Mouse (Mus musculus) CH12.LX (cell line): Measurements from ENCODE around the gene Fam71e2. TPM values are rescaled to one million over a fixed set of nuclear protein-coding genes. Genes with fewer than 3 reads are reported as not detected.

Experiments used
- DNase-seq: peaks from one replicate; pipeline ENCODE4 v3.0.0-alpha.2; 2013; ENCODE audit errors: extremely low read depth
- H3K27ac ChIP-seq: 2 replicates; pipeline ENCODE4 v1.5.1; 2012; ENCODE audit warnings: low read depth, mild to moderate bottlenecking, control low read depth, moderate library complexity; ENCODE audit not compliant: insufficient read depth
- H3K27me3 ChIP-seq: replicated peaks from 2 replicates; pipeline ENCODE3; 2012; ENCODE audit warnings: inconsistent platforms
- H3K36me3 ChIP-seq, 2 experiments: replicated peaks in 1 of 2; 2 replicates each; pipeline versions ENCODE3 to v1.6.1; 2012; ENCODE audit warnings: inconsistent platforms in 1 of 2, low read length in 1 of 2, mild to moderate bottlenecking in 1 of 2, mixed read lengths in 1 of 2, moderate library complexity in 1 of 2; ENCODE audit not compliant: control insufficient read depth in 1 of 2, insufficient read depth in 1 of 2
- H3K4me1 ChIP-seq, 2 experiments: 2 replicates each; pipeline ENCODE4 v1.6.1; 2012; ENCODE audit warnings: inconsistent platforms in 1 of 2, moderate library complexity in 1 of 2; ENCODE audit not compliant: insufficient read depth in 2 of 2, control insufficient read depth in 1 of 2
- H3K4me2 ChIP-seq: 2 replicates; pipeline ENCODE4 v1.6.1; 2012; ENCODE audit warnings: low read depth, mild to moderate bottlenecking, control low read depth; ENCODE audit not compliant: poor library complexity, insufficient read depth, severe bottlenecking
- H3K4me3 ChIP-seq, 3 experiments: fragments of 150-350 bp in 1 of 3; sonication (generic) in 1 of 3; replicated peaks in 1 of 3; 2 replicates each; pipeline versions ENCODE3 to v1.5.1; 2011 to 2012; ENCODE audit warnings: low read depth in 2 of 3, low read length in 2 of 3, mild to moderate bottlenecking in 2 of 3, moderate library complexity in 2 of 3, control low read depth in 1 of 3, improper control_type of control experiment in 1 of 3, inconsistent platforms in 1 of 3, mixed read lengths in 1 of 3; ENCODE audit not compliant: poor library complexity in 1 of 3
- H3K79me2 ChIP-seq: replicated peaks from 2 replicates; pipeline ENCODE4 v1.6.1; 2012; ENCODE audit warnings: mild to moderate bottlenecking, moderate library complexity; ENCODE audit not compliant: control insufficient read depth, poor library complexity, insufficient read depth, severe bottlenecking; ENCODE audit errors: extremely low read depth
- H3K9ac ChIP-seq: 2 replicates; pipeline ENCODE4 v1.6.1; 2012; ENCODE audit warnings: low read depth, mild to moderate bottlenecking, control low read depth, moderate library complexity; ENCODE audit not compliant: insufficient read depth
- H3K9me3 ChIP-seq: replicated peaks from 2 replicates; pipeline ENCODE3; 2012; ENCODE audit warnings: low read length, inconsistent platforms, mixed read lengths
- BHLHE40 ChIP-seq: IDR thresholded peaks from 2 replicates; pipeline ENCODE4 v1.6.1; 2011; ENCODE audit warnings: mild to moderate bottlenecking, low read depth, low read length, improper control_type of control experiment
- CHD2 ChIP-seq: IDR thresholded peaks from 2 replicates; pipeline ENCODE4 v1.6.1; 2011; ENCODE audit warnings: low read length, improper control_type of control experiment
- ETS1 ChIP-seq: conservative IDR thresholded peaks from 2 replicates; pipeline ENCODE4 v1.6.1; 2012; ENCODE audit warnings: low read depth, mild to moderate bottlenecking, inconsistent platforms, low read length, improper control_type of control experiment, moderate library complexity
- IRF4 ChIP-seq: IDR thresholded peaks from 2 replicates; pipeline ENCODE4 v1.6.1; 2014; ENCODE audit warnings: low read depth, mild to moderate bottlenecking, inconsistent platforms, low read length, improper control_type of control experiment
- KAT2A ChIP-seq: IDR thresholded peaks from 2 replicates; pipeline ENCODE4 v1.6.1; 2012; ENCODE audit warnings: low read length, improper control_type of control experiment, inconsistent platforms; ENCODE audit not compliant: insufficient replicate concordance
- MAFK ChIP-seq: IDR thresholded peaks from 2 replicates; pipeline ENCODE4 v1.6.1; 2011; ENCODE audit warnings: low read length, improper control_type of control experiment; ENCODE audit not compliant: insufficient replicate concordance
- MEF2A ChIP-seq: IDR thresholded peaks from 2 replicates; pipeline ENCODE4 v1.6.1; 2014; ENCODE audit warnings: low read depth, mild to moderate bottlenecking, inconsistent platforms, low read length, improper control_type of control experiment, borderline replicate concordance
- NELFE ChIP-seq: IDR thresholded peaks from 2 replicates; pipeline ENCODE4 v1.6.1; 2011; ENCODE audit warnings: low read depth, low read length, improper control_type of control experiment
- NRF1 ChIP-seq: IDR thresholded peaks from 2 replicates; pipeline ENCODE4 v1.6.1; 2014; ENCODE audit warnings: low read depth, mild to moderate bottlenecking, inconsistent platforms, low read length, improper control_type of control experiment, moderate library complexity
- PAX5 ChIP-seq: IDR thresholded peaks from 2 replicates; pipeline ENCODE4 v1.6.1; 2012; ENCODE audit warnings: low read length, inconsistent platforms, mixed read lengths
- POLR2AphosphoS2 ChIP-seq: IDR thresholded peaks from 2 replicates; pipeline ENCODE4 v1.6.1; 2011; ENCODE audit warnings: low read depth, low read length, improper control_type of control experiment
- SIN3A ChIP-seq: IDR thresholded peaks from 2 replicates; pipeline ENCODE4 v1.6.1; 2012; ENCODE audit warnings: low read length, improper control_type of control experiment, inconsistent platforms
- SMC3 ChIP-seq: IDR thresholded peaks from 2 replicates; pipeline ENCODE4 v1.6.1; 2011; ENCODE audit warnings: low read depth, low read length, improper control_type of control experiment
- TBP ChIP-seq: conservative IDR thresholded peaks from 2 replicates; pipeline ENCODE4 v1.6.1; 2011; ENCODE audit warnings: low read depth, low read length, improper control_type of control experiment
- UBTF ChIP-seq: IDR thresholded peaks from 2 replicates; pipeline ENCODE4 v1.6.1; 2012; ENCODE audit warnings: low read depth, mild to moderate bottlenecking, inconsistent platforms, low read length, improper control_type of control experiment, moderate library complexity
- USF1 ChIP-seq: IDR thresholded peaks from 2 replicates; pipeline ENCODE4 v1.6.1; 2014; ENCODE audit warnings: low read depth, mild to moderate bottlenecking, inconsistent platforms, low read length, improper control_type of control experiment
- USF2 ChIP-seq: conservative IDR thresholded peaks from 2 replicates; pipeline ENCODE4 v1.6.1; 2011; ENCODE audit warnings: low read depth, low read length, improper control_type of control experiment
- ZMIZ1 ChIP-seq: IDR thresholded peaks from 2 replicates; pipeline ENCODE4 v1.6.1; 2012; ENCODE audit warnings: low read depth, mild to moderate bottlenecking, inconsistent platforms, low read length, improper control_type of control experiment
- ZNF384 ChIP-seq: IDR thresholded peaks from 2 replicates; pipeline ENCODE4 v1.6.1; 2012; ENCODE audit warnings: low read depth, low read length, improper control_type of control experiment, inconsistent platforms
- dilution Hi-C: fragments of 300-500 bp; cut with MboI; formaldehyde crosslinking; loops from 2 replicates; pipeline ENCODE4 v1.14.3; 2020; ENCODE audit warnings: low sequenced_read_pairs; ENCODE audit not compliant: extremely low pct_unique_long_range_greater_than_20kb, extremely low pct_ligation_motif_present
- in situ Hi-C: fragments of 300-500 bp; cut with MboI; formaldehyde crosslinking; loops from 3 replicates; pipeline ENCODE4 v1.14.3; 2019; ENCODE audit warnings: low sequenced_read_pairs, low pct_ligation_motif_present, low pct_unique_long_range_greater_than_20kb, mixed read lengths
- polyA plus RNA-seq: library from polyadenylated mRNA; unstranded; fragments of >175 nt; gene quantifications from 2 replicates; pipeline ENCODE4 v1.2.1, GENCODE M21; 2012; ENCODE audit warnings: low read depth; ENCODE audit not compliant: insufficient read length
- total RNA-seq, 2 experiments: library from RNA; depleted of rRNA; stranded (reverse); fragments of 300-350 nt in 1 of 2; fragments of >200 nt in 1 of 2; gene quantifications; 2 replicates each; pipeline ENCODE4 v1.2.3; 2012 to 2014

Gene Fam71e2
- total and polyA plus RNA-seq, 3 experiments, result not detected

GRCm38 (mm10) chr7:4749169-4749568, 21.9 kb downstream of the Fam71e2 start:
- no peak overlapping the region for H3K9ac ChIP-seq
- TF ChIP-seq MEF2A (no peak), CHD2 (no peak), KAT2A (no peak)
- H3K4me1 ChIP-seq, result 0 out of 4 replicates have a peak, but pooled peaks cover 0 to 4% of the 10 kb centered on the region in 2 experiments
- in situ Hi-C loops (loop anchor here (5.0 kb wide), 1 partner anchor 33 kb away; the partner anchor contains the start of genes Il11 and Tmem190), dilution Hi-C loops (no loop called here)
- H3K79me2 ChIP-seq, result no peaks in the 10 kb centered on the region
- no peak overlapping the region for H3K4me2 ChIP-seq
- no peak for DNase-seq
- no peaks in the 10 kb centered on the region for H3K9me3 ChIP-seq
- H3K27me3 ChIP-seq, result no peaks in the 10 kb centered on the region
- no peak overlapping the region for H3K4me3 ChIP-seq
- H3K36me3 ChIP-seq, result peaks cover 20 to 66% of the 10 kb centered on the region in 2 experiments
- H3K27ac ChIP-seq, result no peak overlapping the region

- peaks cover 22 to 74% of the 10 kb centered on the region in 2 experiments for H3K36me3 ChIP-seq
- in situ Hi-C loops (loop anchor here (5.0 kb wide), 1 partner anchor 34 kb away; the partner anchor contains the start of genes Il11 and Tmem190), dilution Hi-C loops (no loop called here)
- no peaks in the 10 kb centered on the region for H3K79me2 ChIP-seq
- H3K9me3 ChIP-seq, result no peaks in the 10 kb centered on the region
- no peak for DNase-seq
- H3K9ac ChIP-seq, result no peak overlapping the region
- no peaks in the 10 kb centered on the region for H3K27me3 ChIP-seq
- no peak overlapping the region for H3K4me3 ChIP-seq
- H3K4me1 ChIP-seq, result 0 out of 4 replicates have a peak, but pooled peaks cover 0 to 4% of the 10 kb centered on the region in 2 experiments
- no peak overlapping the region for H3K4me2 ChIP-seq
- TF ChIP-seq BHLHE40 (no peak), POLR2AphosphoS2 (no peak), SIN3A (no peak), ZMIZ1 (no peak), USF1 (no peak), PAX5 (no peak), UBTF (no peak), NRF1 (no peak), KAT2A (no peak), IRF4 (no peak), MAFK (no peak), ZNF384 (no peak), NELFE (no peak), TBP (no peak), ETS1 (no peak), SMC3 (no peak), USF2 (no peak)
- no peak overlapping the region for H3K27ac ChIP-seq
Observed at GRCm38 (mm10) chr7:4748321-4748720, 22.8 kb downstream of the Fam71e2 start.
